Mouse (Mus musculus): ENCODE results near the gene Lrrc15.

- no peak for TF ChIP-seq CTCF (IDR thresholded peaks at IDR 0.05; ENCODE audit: extremely low read depth, insufficient read depth, insufficient read length, insufficient replicate concordance)
- TF ChIP-seq POLR2A (IDR thresholded peaks at IDR 0.05; ENCODE audit: low read depth, low read length) = no peak
Observed at GRCm38 (mm10) chr16:30290436-30290835, 7.4 kb upstream of the Lrrc15 start.
